Mouse (Mus musculus): Measurements from ENCODE around the gene Slc35g1. TPM values are rescaled to one million over a fixed set of nuclear protein-coding genes. Genes with fewer than 3 reads are reported as not detected.

The Slc35g1 gene
- polyA plus RNA-seq, 1 experiment from 2014 or later: 8.9 TPM

DNA sequence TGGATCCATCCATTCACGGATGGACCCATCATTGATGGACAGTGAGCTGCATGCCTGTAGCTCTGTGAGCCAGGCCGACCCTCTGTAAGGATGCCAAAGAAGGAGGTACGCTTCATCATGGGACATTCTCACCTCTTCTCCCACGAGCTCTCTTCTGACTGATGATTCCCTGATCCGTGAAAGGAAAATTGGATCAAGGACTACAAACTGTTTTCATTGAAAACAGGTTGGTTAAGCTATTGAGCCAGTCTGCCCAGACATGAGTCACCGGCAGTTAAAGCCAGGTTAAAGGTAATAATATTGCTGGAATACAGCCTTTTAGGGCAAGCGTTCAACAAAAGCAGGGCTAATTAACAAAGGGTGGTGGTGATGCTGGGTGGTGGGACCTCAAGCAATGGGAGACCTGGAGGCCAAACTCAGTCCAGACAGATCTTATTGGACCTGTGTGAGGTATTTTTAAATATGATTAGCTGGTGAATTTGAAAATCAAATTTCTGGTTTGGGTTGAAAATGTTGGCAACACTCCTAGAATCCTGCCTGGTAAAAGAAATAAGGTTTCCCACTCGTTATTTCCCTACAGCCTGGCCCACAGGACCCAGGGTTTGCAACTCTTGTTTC is 39.5 kb upstream of the Slc35g1 start:
- Histone ChIP-seq H3K9me3 (ENCODE audit: control insufficient read depth, low read depth, low read length) (no peaks in the 10 kb centered on the region), H3K4me2 (replicated peaks; ENCODE audit: low read depth, low read length) (no peak overlapping the region), H3K27me3 (ENCODE audit: control insufficient read depth, insufficient read depth, low read length) (no peaks in the 10 kb centered on the region), H3K36me3 (ENCODE audit: control insufficient read depth, insufficient read depth, low read length) (no peaks in the 10 kb centered on the region), H3K9ac (replicated peaks; ENCODE audit: low read depth, low read length) (no peak overlapping the region), H3K4me3 (ENCODE audit: low read depth, low read length) (no peak overlapping the region), H3K4me1 (ENCODE audit: control insufficient read depth, insufficient read depth, low read length) (no peaks in the 10 kb centered on the region), H3K27ac (ENCODE audit: low read length) (no peak overlapping the region)
- 74% methylated on average over 8 of the region's 8 CpGs for WGBS
- no peak for ATAC-seq (ENCODE audit: insufficient number of reproducible peaks, insufficient read depth, low FRiP score, low read depth)

DNA sequence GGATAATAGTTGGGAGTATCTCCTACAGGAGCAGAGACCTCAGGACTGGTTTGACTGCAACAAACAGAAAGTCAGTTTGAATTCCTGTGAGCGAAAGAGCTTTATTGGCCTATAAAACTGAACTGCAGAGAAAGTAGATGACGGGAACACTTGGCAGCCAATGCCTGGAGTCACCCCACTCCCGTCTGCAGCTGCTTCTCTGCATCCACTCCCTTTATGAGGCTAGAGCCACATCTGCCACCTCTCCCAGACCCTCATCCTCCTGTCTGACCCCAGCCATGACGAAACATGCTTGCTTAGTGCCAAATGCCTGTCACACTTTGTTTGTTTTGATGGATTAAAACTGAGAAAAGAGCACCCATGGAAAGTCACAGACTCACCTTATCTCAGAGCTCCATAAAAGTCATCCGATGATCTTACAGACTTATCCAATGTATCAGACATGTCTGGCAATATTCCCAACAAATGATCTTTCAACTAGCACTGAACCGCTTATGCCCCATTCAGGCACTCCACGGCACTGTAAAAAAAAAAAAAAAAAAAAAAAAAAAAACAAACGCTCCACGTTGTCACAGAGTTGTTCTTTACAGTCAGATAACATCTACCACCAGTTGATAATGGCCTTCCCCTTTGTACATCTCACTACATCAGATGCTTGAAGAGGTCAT is 37.7 kb upstream of the Slc35g1 start:
- no peak for ATAC-seq (ENCODE audit: insufficient number of reproducible peaks, insufficient read depth, low FRiP score, low read depth)
- no peaks in the 10 kb centered on the region for H3K36me3 ChIP-seq (ENCODE audit: control insufficient read depth, insufficient read depth, low read length)
- 57% methylated on average over 9 of the region's 9 CpGs for WGBS
- H3K4me2 ChIP-seq (replicated peaks; ENCODE audit: low read depth, low read length): no peak overlapping the region
- H3K9ac ChIP-seq (replicated peaks; ENCODE audit: low read depth, low read length): no peak overlapping the region
- H3K4me1 ChIP-seq (ENCODE audit: control insufficient read depth, insufficient read depth, low read length): no peaks in the 10 kb centered on the region
- H3K27me3 ChIP-seq (ENCODE audit: control insufficient read depth, insufficient read depth, low read length): no peaks in the 10 kb centered on the region
- no peak overlapping the region for H3K27ac ChIP-seq (ENCODE audit: low read length)
- H3K9me3 ChIP-seq (ENCODE audit: control insufficient read depth, low read depth, low read length): no peaks in the 10 kb centered on the region
- H3K4me3 ChIP-seq (ENCODE audit: low read depth, low read length): no peak overlapping the region

DNA sequence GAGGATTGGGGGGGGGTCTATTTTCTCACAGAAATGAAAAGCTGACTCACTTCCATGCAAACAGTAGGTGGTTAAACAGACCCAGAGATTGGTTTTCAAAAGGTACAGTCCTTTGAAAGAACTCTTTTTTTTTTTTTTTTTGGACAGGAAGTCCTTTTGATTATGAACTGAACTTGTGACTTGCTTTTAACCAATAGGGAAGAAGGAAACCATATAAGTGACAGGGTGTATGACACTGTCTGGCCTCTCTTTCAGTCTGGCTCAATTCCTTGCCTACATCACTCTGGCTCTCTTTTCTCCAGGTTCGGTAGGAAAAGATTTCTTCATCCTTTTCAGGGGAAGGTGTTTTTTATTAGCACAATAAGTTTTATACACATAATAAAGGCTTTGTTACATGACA is 36.5 kb upstream of the Slc35g1 start:
- Histone ChIP-seq H3K4me2 (replicated peaks; ENCODE audit: low read depth, low read length) (no peak overlapping the region), H3K36me3 (ENCODE audit: control insufficient read depth, insufficient read depth, low read length) (no peaks in the 10 kb centered on the region), H3K27ac (ENCODE audit: low read length) (no peak overlapping the region), H3K4me1 (ENCODE audit: control insufficient read depth, insufficient read depth, low read length) (0 out of 2 replicates have a peak, but pooled peaks cover 4% of the 10 kb centered on the region), H3K9ac (replicated peaks; ENCODE audit: low read depth, low read length) (no peak overlapping the region), H3K9me3 (ENCODE audit: control insufficient read depth, low read depth, low read length) (no peaks in the 10 kb centered on the region), H3K27me3 (ENCODE audit: control insufficient read depth, insufficient read depth, low read length) (no peaks in the 10 kb centered on the region), H3K4me3 (ENCODE audit: low read depth, low read length) (no peak overlapping the region)
- ATAC-seq (ENCODE audit: insufficient number of reproducible peaks, insufficient read depth, low FRiP score, low read depth): no peak
- 80% methylated on average over 1 of the region's 1 CpGs for WGBS

DNA sequence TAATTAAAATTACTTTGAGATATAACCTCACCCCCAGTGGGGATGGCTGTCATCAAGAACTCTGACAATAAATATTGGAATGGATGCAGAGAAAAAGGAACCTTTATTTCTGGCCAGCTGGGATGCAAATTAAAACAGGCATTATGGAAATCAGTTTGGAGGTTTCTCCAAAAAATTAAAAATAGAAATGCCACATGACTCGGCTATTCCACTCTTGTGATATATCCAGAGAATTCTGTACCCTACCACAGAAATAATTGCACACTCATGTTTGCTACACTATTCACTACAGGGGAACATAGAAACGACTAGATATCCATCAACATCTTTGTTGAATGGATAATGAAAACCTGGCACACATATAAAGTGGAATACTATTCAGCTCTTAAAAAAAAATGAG is 33.9 kb upstream of the Slc35g1 start:
- Histone ChIP-seq H3K9me3 (ENCODE audit: control insufficient read depth, low read depth, low read length) (no peaks in the 10 kb centered on the region), H3K4me2 (replicated peaks; ENCODE audit: low read depth, low read length) (no peak overlapping the region), H3K27ac (ENCODE audit: low read length) (no peak overlapping the region), H3K36me3 (ENCODE audit: control insufficient read depth, insufficient read depth, low read length) (no peaks in the 10 kb centered on the region), H3K4me1 (ENCODE audit: control insufficient read depth, insufficient read depth, low read length) (0 out of 2 replicates have a peak, but pooled peaks cover 6% of the 10 kb centered on the region), H3K27me3 (ENCODE audit: control insufficient read depth, insufficient read depth, low read length) (no peaks in the 10 kb centered on the region), H3K9ac (replicated peaks; ENCODE audit: low read depth, low read length) (no peak overlapping the region), H3K4me3 (ENCODE audit: low read depth, low read length) (no peak overlapping the region)
- no peak for ATAC-seq (ENCODE audit: insufficient number of reproducible peaks, insufficient read depth, low FRiP score, low read depth)
- WGBS: 79% methylated on average over 2 of the region's 2 CpGs

DNA sequence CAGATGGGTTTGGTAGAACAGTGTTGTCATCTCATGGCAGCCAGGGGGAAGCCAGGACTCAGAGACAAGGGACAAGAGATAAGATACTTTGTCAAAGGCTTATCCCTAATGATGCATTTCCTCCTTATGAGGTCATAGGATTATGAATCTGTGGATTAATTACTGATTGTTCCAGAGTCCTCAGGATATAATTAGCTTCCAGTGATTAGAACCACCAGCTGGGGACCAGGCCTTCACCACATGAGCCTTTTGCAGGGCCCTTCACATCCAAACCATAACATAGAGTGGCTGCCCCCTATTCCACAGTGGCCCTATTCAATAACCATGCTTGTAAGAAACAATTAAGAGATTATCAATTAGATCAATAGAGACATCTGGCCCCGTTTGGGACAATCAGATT is 32.4 kb upstream of the Slc35g1 start:
- H3K4me3 ChIP-seq (ENCODE audit: low read depth, low read length): no peak overlapping the region
- H3K9me3 ChIP-seq (ENCODE audit: control insufficient read depth, low read depth, low read length): no peaks in the 10 kb centered on the region
- no peaks in the 10 kb centered on the region for H3K36me3 ChIP-seq (ENCODE audit: control insufficient read depth, insufficient read depth, low read length)
- 0 out of 2 replicates have a peak, but pooled peaks cover 6% of the 10 kb centered on the region for H3K4me1 ChIP-seq (ENCODE audit: control insufficient read depth, insufficient read depth, low read length)
- 65% methylated on average over 1 of the region's 1 CpGs for WGBS
- no peak overlapping the region for H3K9ac ChIP-seq (replicated peaks; ENCODE audit: low read depth, low read length)
- H3K27ac ChIP-seq (ENCODE audit: low read length): no peak overlapping the region
- no peak for ATAC-seq (ENCODE audit: insufficient number of reproducible peaks, insufficient read depth, low FRiP score, low read depth)
- no peaks in the 10 kb centered on the region for H3K27me3 ChIP-seq (ENCODE audit: control insufficient read depth, insufficient read depth, low read length)
- no peak overlapping the region for H3K4me2 ChIP-seq (replicated peaks; ENCODE audit: low read depth, low read length)

DNA sequence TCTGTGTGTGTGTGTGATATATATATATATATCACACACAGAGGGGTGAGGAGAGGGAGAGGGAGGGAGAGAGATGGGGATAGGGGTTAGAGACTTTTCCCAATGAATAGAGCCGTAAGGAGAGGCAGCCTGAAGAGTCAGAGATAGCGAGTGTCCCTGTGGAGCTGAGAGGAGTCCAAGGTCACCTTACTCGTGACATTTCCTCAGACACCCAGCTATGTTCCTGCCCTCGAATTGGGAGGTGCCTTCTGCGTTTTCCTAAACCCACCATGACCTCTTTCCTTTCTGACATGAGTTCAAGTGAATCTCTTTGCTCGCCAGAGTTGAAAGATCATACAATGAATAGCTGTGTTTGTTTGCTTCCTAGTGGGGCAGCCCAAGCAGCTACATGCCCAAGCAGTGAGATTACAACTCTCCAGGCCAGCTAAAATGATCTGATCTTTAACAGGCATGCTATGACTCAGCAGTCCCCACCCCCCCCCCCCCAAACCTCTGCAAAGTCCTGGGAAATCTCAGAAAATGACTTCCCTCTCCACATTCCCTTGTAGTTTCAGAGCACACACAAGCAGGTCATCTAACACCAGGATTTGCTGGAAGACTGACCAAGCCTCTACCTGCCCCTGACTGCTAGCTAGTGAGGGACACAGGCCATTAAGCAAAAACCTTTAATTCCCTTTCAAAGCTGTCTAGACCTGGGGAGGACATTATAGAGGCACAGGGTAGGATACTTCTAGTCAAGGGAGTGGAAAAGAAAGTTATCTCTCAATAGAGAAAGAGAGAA is 31.7 kb upstream of the Slc35g1 start:
- H3K27me3 ChIP-seq (ENCODE audit: control insufficient read depth, insufficient read depth, low read length): no peaks in the 10 kb centered on the region
- ATAC-seq (ENCODE audit: insufficient number of reproducible peaks, insufficient read depth, low FRiP score, low read depth): peak; percentile 42; the same call in 1 of the 2 replicates
- H3K36me3 ChIP-seq (ENCODE audit: control insufficient read depth, insufficient read depth, low read length): no peaks in the 10 kb centered on the region
- WGBS: 47% methylated on average over 6 of the region's 6 CpGs
- no peak overlapping the region for H3K9ac ChIP-seq (replicated peaks; ENCODE audit: low read depth, low read length)
- H3K27ac ChIP-seq (ENCODE audit: low read length): peak overlapping the region; percentile 18; the same call in 1 of the 2 replicates
- no peak overlapping the region for H3K4me3 ChIP-seq (ENCODE audit: low read depth, low read length)
- H3K9me3 ChIP-seq (ENCODE audit: control insufficient read depth, low read depth, low read length): no peaks in the 10 kb centered on the region
- H3K4me1 ChIP-seq (ENCODE audit: control insufficient read depth, insufficient read depth, low read length): 0 out of 2 replicates have a peak, but pooled peaks cover 6% of the 10 kb centered on the region
- no peak overlapping the region for H3K4me2 ChIP-seq (replicated peaks; ENCODE audit: low read depth, low read length)

DNA sequence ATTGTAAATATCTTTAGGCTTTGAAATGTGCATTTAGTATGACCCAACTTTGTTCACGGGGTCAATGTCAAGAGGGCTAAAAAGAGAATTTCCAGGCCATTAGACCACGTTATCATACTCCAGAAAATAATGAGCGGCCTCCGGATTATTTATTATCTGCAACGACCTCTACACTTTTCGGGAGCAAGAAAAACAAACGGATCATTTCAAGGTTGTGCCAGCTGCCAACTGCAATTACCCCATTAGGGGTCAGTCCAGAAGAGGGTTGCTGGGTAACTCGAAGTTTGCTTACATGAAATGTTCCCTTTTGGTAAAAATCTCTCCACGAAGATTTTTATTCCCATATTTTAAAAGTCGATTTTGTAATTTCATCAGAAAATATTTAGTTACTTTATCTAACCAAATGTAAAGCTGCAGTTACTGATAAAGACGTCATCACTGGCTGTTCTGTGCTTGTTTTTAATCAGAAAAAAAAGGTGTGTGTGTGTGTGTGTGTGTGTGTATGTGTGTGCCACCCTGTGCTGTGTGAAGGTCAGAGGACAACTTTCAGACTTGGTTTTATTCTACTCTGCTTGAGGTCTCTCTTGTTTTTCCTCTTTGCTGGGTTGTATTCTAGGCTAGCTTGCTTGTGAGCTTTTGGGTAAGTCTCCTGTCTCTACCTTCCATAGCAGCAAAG is 30.7 kb upstream of the Slc35g1 start:
- Histone ChIP-seq H3K4me1 (ENCODE audit: control insufficient read depth, insufficient read depth, low read length) (0 out of 2 replicates have a peak, but pooled peaks cover 6% of the 10 kb centered on the region), H3K9ac (replicated peaks; ENCODE audit: low read depth, low read length) (no peak overlapping the region), H3K4me2 (replicated peaks; ENCODE audit: low read depth, low read length) (no peak overlapping the region), H3K27me3 (ENCODE audit: control insufficient read depth, insufficient read depth, low read length) (no peaks in the 10 kb centered on the region), H3K4me3 (ENCODE audit: low read depth, low read length) (no peak overlapping the region), H3K27ac (ENCODE audit: low read length) (no peak overlapping the region), H3K36me3 (ENCODE audit: control insufficient read depth, insufficient read depth, low read length) (no peaks in the 10 kb centered on the region), H3K9me3 (ENCODE audit: control insufficient read depth, low read depth, low read length) (no peaks in the 10 kb centered on the region)
- ATAC-seq (ENCODE audit: insufficient number of reproducible peaks, insufficient read depth, low FRiP score, low read depth): no peak
- WGBS: 28% methylated on average over 11 of the region's 11 CpGs

DNA sequence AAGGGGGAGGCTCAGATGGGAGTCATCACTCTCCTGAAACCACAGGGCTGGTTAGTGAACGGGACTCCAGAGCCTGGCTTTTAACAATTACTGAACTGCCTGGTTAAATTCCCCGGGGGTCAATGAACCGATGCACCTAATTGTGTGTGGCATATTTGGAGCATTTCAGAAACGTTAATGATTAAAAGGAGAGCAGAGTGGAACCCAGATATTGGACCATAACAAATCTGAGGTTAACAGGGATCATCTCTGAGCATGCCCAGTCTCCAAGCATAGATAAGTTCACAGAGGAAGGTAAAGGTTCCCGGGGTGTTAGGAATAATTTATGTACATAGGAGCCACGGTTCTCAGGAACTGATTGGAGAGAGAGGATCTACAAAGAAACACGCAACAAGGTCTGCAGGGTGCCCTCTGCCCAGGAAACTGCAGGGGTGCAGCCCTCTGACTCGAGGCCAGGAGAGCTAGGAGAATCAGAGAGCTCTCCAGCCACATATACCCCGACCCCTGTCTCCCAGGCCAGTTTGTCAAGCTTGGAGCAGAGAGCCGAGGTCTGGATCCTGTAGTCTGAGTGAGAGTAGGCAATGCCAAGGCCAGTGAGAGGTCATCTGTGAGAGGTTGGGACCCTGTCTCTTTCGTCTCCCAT is 23.2 kb upstream of the Slc35g1 start:
- no peaks in the 10 kb centered on the region for H3K36me3 ChIP-seq (ENCODE audit: control insufficient read depth, insufficient read depth, low read length)
- H3K9me3 ChIP-seq (ENCODE audit: control insufficient read depth, low read depth, low read length): no peaks in the 10 kb centered on the region
- no peak overlapping the region; the same call in 1 of the 2 replicates for H3K27ac ChIP-seq (ENCODE audit: low read length)
- no peak overlapping the region for H3K4me3 ChIP-seq (ENCODE audit: low read depth, low read length)
- H3K4me2 ChIP-seq (replicated peaks; ENCODE audit: low read depth, low read length): no peak overlapping the region
- 15% methylated on average over 11 of the region's 11 CpGs for WGBS
- peaks cover 4% of the 10 kb centered on the region; the same call in 1 of the 2 replicates for H3K4me1 ChIP-seq (ENCODE audit: control insufficient read depth, insufficient read depth, low read length)
- peak; percentile 84 for ATAC-seq (ENCODE audit: insufficient number of reproducible peaks, insufficient read depth, low FRiP score, low read depth)
- no peaks in the 10 kb centered on the region for H3K27me3 ChIP-seq (ENCODE audit: control insufficient read depth, insufficient read depth, low read length)
- no peak overlapping the region for H3K9ac ChIP-seq (replicated peaks; ENCODE audit: low read depth, low read length)

Data from stomach, embryonic 14.5 days (tissue).